Mouse (Mus musculus) gastrocnemius, adult 2 months (tissue): ENCODE results near the gene A230072I06Rik. TPM values are rescaled to one million over a fixed set of nuclear protein-coding genes. Genes with fewer than 3 reads are reported as not detected.
A peak's percentile ranks its signal among the peaks of the same experiment; 100 is the strongest.

Source experiments
- DNase-seq: peaks from one replicate; pipeline ENCODE4 v3.0.0; 2022
- H3K27ac ChIP-seq: fragments of 200-600 bp; 2 replicates; pipeline ENCODE4 v1.8.1; 2022; ENCODE audit warnings: mild to moderate bottlenecking
- H3K4me3 ChIP-seq: fragments of 200-600 bp; 2 replicates; pipeline ENCODE4 v1.8.1; 2022; ENCODE audit warnings: mild to moderate bottlenecking, moderate library complexity
- CTCF ChIP-seq: fragments of 200-600 bp; IDR thresholded peaks from 2 replicates; pipeline ENCODE4 v1.8.1; 2022; ENCODE audit warnings: antibody characterized with exemption, mild to moderate bottlenecking, moderate library complexity
- intact Hi-C: fragments of 180-260 bp; cut with DNase I; formaldehyde crosslinking; loops from one replicate; pipeline ENCODE4 v1.15.1; 2025
- long read RNA-seq, 2 experiments: library from polyadenylated mRNA; stranded (forward); transcript quantifications; one replicate each; pipeline ENCODE4 v2.0.0; 2021
- total RNA-seq, 2 experiments: library from RNA; stranded (reverse); gene quantifications; 2 replicates each; pipeline ENCODE4 v1.2.3; 2021

Gene A230072I06Rik
- not detected for total RNA-seq
- long read RNA-seq, experiment 1 = 0 reads
- long read RNA-seq, experiment 2 = 0 reads

DNA sequence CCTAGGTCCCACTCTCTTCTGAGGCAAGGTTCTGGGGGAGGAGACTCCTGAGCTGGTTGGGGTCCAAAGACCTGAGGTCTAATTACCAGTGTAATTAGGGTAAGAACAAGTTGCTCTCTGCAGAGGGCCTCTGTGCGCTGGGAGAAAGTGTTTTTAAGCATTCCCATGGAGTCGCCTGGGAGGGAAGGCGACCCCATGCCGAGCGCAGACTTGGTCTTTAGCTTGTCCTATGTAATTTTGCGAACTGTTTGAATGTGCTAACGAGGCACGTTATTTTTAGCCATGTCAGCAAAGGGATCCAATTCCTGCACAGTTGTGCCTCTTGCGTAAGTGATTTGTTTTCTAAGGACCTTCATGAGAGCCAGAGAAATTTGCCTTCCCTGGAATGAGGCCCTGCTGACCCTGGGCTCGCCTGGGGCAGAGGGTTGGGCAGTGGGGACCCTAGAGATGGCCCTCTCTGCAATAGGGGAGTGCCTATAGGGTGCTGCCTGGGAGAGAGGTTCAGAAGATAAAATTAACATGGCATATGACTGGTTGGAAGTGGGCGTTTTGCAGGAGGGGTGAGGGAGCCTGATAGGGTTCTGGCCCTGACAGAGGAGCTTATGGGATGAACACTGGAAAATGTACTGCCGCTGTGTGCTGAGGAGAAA lies at the start of gene A230072I06Rik:
Gene A230072I06Rik, plus strand, starts transcription at position 157 of the 650 bp plus-strand sequence.
- H3K27ac ChIP-seq = peak within 1 kb of the TSS; percentile 43; the same call in 1 of the 2 replicates

DNA sequence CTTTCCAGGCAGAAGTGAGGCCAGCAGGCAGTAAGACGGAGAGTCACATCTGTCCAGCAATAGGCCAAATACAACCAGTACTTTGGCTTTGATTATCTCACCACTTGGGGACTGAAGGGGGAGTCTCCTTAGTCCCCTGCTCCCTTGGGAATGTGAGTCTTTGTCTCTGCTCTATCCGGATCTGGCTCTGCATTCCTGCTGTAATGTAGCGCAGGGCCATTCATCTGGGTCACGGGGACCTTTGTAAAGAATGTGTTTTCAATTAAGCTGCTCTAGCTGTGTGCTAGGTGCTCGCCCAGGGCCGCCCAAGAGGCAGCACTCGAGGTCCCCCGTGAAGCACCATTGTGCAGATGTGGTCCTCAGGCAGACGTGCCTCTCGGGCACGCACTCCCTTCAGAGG lies 44.6 kb upstream of the A230072I06Rik start:
- no peak for TF ChIP-seq CTCF
- intact Hi-C loops = no loop called here

More for the DNA sequence above, at the start of gene A230072I06Rik:
- intact Hi-C loops = no loop called here
- no peak within 1 kb of the TSS; the same call in 1 of the 2 replicates for H3K4me3 ChIP-seq
- peak; percentile 21 for DNase-seq
- no peak for TF ChIP-seq CTCF

DNA sequence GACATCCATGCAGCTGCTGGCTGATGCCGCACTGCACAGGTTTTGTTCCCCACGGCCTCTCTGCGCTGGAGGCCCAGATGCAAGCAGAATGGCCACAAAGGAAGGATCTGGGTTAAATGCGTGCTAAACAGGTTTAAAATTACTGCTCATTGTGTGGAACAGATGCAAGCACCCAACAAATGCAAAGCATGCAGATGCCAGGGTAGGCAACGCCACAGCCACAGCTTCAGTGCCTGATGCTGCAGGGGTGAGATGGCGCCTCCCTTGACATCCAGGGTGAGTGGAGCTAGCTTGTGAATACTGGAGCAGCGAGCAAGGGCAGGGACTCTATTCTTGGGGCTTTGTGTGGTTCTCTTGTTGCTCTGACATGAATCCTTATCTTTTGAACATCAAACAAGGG lies 39.8 kb upstream of the A230072I06Rik start:
- no peak for TF ChIP-seq CTCF
- intact Hi-C loops = no loop called here
- DNase-seq = no peak
- H3K27ac ChIP-seq = no peak overlapping the region
- H3K4me3 ChIP-seq = no peak overlapping the region

More for the DNA sequence above, 44.6 kb upstream of the A230072I06Rik start:
- no peak for DNase-seq
- H3K4me3 ChIP-seq = no peak overlapping the region
- no peak overlapping the region for H3K27ac ChIP-seq

DNA sequence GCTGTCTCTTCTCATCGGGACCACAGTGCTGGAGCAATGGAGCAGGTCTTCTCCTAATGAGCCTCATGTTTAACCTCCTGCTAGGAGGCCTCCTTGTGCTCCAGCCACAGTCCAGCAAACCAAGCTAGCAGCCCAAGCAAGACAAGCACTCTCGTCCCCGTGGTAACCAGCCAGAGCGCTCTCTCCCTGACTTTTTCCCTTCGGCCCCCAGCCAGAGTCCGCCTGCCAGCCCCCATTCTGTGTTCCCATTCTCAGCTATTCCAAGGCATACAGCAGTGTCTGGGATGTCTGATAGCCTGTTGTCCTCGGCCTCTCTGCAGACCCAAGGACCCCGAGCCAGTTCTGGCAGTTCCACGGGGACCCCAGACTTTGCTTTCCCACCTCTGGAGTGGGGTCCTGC lies 38.5 kb upstream of the A230072I06Rik start:
- Histone ChIP-seq H3K4me3 (no peak overlapping the region), H3K27ac (no peak overlapping the region)
- no peak for DNase-seq
- intact Hi-C loops = no loop called here
- TF ChIP-seq CTCF = no peak

DNA sequence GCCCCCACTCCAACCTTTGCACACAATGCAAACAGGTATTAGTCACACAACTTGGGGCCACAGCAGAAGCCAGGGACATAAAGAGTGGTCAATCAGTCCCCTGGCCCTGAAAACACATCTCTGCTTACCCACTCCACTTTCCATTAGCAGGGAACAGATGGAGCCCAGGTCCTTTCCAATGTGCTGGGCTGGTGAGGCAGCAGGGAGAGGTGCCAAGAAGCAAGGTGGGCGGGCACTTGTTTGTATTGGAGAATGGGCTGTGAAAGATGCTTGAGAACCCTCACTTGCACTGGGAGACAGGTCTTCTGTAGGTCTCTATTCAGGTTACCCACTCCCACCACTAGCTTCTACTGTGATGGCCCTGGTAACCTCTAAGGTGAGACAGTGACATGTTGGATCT lies 34.9 kb upstream of the A230072I06Rik start:
- DNase-seq = no peak
- Histone ChIP-seq H3K4me3 (no peak overlapping the region), H3K27ac (no peak overlapping the region)
- no peak for TF ChIP-seq CTCF
- intact Hi-C loops = no loop called here

DNA sequence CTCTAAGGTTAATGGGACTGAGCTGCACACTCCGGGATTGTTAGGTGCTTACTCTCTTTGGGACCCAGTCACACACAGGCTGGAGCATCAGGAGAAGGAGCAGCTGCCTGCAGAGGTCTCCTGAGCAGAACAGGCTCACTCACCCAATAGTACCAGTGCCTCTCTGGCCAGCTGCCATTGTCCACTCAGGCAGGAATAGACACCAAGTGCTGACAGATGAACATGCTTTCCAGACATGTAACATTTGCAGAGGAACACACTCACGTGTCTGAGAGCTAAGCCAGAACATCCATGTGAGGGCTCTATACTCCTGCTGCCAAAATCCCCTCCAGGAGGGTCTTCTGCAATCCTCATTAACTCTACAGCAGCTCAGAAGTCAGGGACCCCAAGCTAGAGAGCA lies 18.7 kb upstream of the A230072I06Rik start:
- no peak overlapping the region for H3K4me3 ChIP-seq
- intact Hi-C loops = no loop called here
- no peak for DNase-seq
- H3K27ac ChIP-seq = no peak overlapping the region
- TF ChIP-seq CTCF = no peak

DNA sequence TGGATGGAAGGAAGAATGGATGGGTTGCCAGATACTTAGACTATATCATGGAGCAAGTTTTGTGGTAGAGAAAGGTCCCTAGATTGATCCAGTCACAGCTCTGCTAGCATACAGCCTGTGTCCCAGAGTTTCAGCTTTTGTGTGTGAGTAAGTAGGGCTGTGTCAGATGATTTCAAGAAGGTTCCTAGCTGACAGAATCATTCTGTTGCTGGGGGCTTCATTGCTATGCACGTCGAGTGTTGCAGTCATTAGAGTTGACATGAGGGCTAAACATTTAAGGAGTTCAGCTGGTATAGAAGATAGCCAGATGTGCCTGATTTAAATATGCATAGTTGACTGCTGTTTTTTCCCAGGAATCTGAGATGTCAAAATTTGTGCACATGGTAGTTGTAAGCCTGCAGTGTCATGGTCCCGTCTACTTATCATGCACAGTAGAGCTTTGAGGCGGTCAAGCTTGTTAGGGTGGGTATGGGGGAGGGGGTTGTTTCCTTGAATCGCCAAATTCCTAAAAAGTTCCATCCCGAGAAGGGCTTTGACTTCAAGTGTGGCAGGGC lies 18.1 kb upstream of the A230072I06Rik start:
- Histone ChIP-seq H3K27ac (no peak overlapping the region), H3K4me3 (no peak overlapping the region)
- TF ChIP-seq CTCF = no peak
- intact Hi-C loops = no loop called here
- DNase-seq = no peak

DNA sequence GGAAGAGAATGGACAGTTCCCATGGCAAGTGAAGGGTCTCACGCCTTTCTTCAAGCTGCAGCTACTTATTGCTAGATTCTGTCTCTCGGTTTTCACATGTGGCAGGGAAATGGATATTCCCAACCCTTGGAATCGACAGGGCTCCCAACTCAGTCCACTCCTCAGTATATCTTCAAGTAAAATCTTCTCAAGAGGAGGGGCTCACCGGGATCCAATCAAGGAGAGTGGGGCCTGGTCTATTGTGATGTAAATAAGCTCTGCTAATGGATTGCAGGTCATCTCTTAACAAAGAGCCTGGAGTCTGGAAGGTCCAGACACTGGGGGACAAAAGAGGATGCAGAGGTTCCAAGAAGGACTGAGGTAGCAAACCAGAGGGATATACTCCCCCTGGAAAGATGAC lies 17.1 kb upstream of the A230072I06Rik start:
- TF ChIP-seq CTCF = no peak
- Histone ChIP-seq H3K4me3 (no peak overlapping the region), H3K27ac (no peak overlapping the region)
- intact Hi-C loops = no loop called here
- DNase-seq = no peak

DNA sequence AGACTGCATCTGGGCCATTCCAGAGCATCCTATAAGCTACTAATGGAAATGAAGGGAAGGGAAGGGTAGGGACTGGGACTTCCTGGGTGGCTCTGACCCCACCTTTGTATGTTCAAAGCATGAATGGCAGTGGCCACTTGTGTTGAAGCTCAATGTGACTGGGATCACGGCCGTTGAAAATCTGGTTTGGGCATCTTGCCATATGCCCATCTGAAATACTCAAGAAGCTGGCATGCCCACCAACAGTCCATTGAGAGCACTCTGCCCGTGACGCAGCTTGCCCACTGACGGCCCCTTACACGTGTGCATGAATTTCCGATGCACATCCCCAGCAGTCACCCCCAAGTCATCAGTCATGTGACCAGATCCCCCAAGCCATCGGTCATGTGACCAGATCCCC lies 13.6 kb upstream of the A230072I06Rik start:
- Histone ChIP-seq H3K4me3 (no peak overlapping the region), H3K27ac (no peak overlapping the region)
- intact Hi-C loops = no loop called here
- no peak for DNase-seq
- TF ChIP-seq CTCF = no peak

DNA sequence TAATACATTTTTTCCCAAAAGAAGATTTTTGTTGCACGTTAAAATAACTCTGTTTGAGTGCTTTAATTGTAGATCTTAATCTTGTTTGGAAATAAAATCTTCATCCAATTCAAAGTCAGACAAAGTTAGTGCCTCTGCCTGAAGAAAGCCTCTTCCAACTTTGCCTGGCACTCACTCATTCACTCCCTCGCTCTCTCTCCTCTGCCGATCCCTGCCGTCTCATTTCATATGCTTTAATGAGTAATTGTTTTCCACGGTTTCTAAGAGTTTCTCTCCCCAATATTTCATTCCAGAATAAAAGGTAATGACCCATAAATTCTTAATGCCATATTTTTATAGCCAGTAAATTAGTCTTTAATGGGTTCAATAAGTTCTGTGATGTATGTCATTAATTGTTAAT lies 10.8 kb upstream of the A230072I06Rik start:
- H3K4me3 ChIP-seq = no peak overlapping the region
- TF ChIP-seq CTCF = no peak
- intact Hi-C loops = no loop called here
- no peak overlapping the region for H3K27ac ChIP-seq
- no peak for DNase-seq

DNA sequence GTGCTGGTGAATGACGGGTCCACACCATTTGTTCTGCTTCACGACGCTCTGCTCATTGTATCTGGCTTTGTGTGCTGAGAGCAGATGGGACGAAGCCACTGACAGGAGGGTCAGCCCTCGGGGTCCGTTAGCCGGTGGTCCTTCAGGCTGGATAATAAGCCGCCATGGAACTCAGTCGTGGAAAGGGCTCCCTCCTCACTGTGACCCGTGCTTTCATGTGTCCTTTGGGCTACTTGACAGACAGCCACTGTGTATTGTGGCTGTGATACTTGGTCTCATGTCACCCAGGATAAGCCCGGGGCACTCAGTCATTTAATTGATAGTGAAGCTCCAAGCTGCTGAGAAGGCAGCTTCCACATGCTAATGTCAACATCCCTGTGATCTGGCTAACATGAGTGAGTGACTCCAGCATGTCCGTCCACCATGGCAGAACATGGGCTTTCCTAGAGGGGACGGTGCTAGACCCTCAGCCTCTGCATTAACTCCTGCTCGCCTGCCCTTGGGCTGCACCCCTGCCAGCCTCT lies 10.3 kb upstream of the A230072I06Rik start:
- Histone ChIP-seq H3K27ac (no peak overlapping the region), H3K4me3 (no peak overlapping the region)
- intact Hi-C loops = no loop called here
- no peak for DNase-seq
- TF ChIP-seq CTCF = no peak

DNA sequence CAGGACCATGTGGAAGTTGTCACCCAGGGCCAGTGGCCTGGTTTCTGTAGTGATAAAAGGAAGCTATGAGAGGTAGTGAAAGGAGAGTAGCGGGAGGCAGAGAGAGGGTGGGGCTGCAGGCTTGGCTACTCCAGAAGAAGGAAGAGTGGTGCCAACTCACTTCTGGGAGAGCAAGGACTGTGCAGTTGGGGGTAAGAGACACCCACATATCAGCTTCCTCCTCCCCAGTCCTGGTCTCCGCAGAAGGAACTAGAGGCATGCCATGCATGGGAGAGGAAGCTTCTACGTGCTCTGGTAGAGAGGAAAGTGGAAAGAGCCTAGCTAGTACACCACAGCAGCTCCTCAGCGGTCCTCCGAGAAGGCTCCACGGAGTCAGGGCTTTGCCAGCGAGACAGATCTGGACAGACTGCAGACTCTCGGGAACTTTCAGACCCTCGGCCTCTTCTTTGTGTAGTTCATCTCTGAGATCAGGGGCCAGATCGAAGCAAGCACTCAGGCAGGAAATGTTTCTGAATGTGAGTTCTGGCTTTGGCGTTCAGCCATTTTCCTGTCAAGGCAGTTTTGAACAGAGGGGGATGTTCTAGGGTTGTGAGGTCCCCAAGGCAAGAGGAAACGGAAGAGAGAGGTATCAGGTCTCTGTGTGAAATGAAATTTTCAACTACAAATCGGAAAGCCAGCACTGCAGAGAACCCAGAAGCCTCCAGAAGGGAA lies 1.0 kb downstream of the A230072I06Rik start:
- TF ChIP-seq CTCF = no peak
- Histone ChIP-seq H3K27ac (no peak overlapping the region), H3K4me3 (no peak overlapping the region)
- intact Hi-C loops = no loop called here
- DNase-seq = no peak

DNA sequence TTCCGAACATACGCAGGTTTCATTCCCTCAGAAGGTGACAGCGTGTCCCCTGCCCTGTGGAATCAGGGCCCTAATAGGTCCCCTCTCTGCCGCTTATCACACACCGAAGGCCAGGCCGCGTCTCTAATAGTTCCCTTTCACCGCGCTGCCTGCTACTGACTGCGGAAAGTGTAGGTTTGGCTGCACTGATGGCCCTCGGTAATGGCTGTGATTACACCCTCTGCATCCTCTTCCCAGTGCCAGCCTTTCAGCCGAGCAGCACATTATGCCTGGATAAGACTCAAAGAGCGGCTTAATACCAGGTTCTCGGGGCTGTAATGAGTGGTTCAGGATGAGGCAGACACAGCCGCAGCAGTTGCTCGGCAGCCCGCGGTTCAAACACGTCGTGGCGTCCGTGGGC lies 3.5 kb downstream of the A230072I06Rik start:
- DNase-seq = no peak
- intact Hi-C loops = no loop called here

More for the DNA sequence above, 3.5 kb downstream of the A230072I06Rik start:
- no peak overlapping the region for H3K4me3 ChIP-seq
- no peak for TF ChIP-seq CTCF
- no peak overlapping the region for H3K27ac ChIP-seq
